Mouse (Mus musculus): ENCODE measurements at regions not wholly inside any gene's neighbourhood (a gene's known extent, or its start where the extent isn't known, plus 50 kb on each side); places are given as distances from the start of the nearest gene placed in this dataset.

GRCm38 (mm10) chr8:107785771-107786170 is 156.7 kb upstream of the Zfhx3 start:
- no peak for TF ChIP-seq EP300 (optimal IDR thresholded peaks at IDR 0.05)
- TF ChIP-seq CTCF (IDR thresholded peaks at IDR 0.05; ENCODE audit: low read depth): no peak
